Mouse (Mus musculus) right cerebral cortex, postnatal 25 days (tissue): Measurements from ENCODE around the gene Olfr1449.
"Not testable (repeated sequence)": the region's sequence is repeated elsewhere in the genome, so short reads cannot be mapped to it uniquely, and the experiment has no call there.

ENCODE experiments used
- DNase-seq: peaks from one replicate; pipeline ENCODE4 v3.0.0; 2022

The Olfr1449 gene

DNA sequence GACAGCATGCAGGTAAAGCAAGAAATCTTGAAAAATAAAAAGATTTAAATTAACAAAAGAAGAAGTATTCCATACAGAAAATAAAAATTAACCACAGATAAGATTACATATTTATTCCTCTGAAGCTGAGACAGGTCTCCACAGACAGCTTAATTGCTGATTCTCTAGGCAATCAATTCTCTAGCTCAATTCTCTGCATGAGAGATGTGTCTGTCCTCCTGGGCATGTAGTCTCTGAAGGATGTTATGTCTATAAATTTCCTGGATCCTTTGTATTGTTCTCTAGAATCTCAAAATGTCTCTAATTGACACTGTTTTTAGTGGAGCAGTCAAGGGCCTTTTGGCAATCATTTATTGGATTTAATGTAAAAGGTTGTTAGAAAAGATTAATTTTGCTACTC lies at the start of gene Olfr1449:
Gene Olfr1449 (plus strand): TSS at position 301 of the 400 bp plus-strand sequence.
- DNase-seq = no peak

DNA sequence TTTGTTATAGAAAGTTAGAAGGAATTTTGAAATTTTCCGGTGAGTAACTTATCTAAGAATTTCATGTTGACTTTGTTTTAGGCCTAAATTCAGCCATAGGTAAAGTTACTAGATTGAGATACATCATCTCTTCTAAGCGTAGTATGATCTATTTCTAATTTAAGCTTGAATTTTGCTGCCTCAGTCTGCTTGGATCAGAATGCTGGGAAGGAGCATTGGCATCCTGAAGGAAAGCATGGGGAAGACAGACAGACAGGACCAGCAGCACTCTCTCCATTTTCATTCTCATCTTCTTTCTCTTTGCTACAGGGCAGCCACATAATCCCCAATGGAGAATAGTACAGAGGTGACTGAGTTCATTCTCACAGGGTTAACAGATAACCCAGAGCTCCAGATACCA lies 47.1 kb upstream of the Olfr1449 start, which contains the start of gene Olfr1445:
Gene Olfr1445 (plus strand): TSS at position 301 of the 400 bp plus-strand sequence.
- DNase-seq = no peak

DNA sequence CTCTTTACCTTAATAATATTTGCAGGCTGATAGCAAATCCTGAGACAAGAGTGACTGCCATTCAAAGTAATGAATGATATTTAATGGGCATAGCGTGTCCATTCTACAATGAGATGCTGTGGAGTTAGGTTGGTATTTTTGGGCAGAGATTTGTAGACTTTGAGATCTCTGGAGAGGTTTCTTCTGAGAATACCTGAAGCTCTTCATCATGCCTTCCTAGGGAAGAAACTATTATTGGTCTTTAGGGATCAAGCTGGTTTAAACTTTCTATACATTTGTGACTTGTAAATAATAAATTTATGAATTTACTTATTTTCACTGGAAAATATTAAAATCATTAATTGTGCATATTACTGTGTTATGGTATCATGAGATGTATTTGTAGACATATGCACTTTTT lies 37.2 kb upstream of the Olfr1449 start, which contains the start of gene Olfr1446:
Gene Olfr1446 (minus strand): TSS at position 101 of the 400 bp plus-strand sequence.
- DNase-seq = no peak

DNA sequence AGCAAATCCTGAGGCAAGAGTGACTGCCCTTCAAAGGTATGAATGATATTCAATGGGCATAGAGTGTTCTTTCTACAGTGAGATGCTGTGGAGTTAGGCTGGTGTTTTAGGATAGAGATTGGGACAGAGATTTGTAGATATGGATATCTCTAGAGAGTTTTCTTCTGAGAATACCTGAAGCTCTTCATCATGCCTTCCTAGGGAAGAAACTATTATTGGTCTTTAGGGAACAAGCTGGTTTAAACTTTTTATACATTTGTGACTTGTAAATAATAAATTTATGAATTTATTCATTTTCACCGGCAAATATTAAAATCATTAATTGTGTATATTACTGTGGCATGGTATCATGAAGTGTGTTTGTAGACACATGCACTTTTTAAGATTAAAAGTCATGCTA lies 27.0 kb upstream of the Olfr1449 start, which contains the start of gene Olfr1447:
Gene Olfr1447 (minus strand): TSS at position 101 of the 400 bp plus-strand sequence.
- no peak for DNase-seq

DNA sequence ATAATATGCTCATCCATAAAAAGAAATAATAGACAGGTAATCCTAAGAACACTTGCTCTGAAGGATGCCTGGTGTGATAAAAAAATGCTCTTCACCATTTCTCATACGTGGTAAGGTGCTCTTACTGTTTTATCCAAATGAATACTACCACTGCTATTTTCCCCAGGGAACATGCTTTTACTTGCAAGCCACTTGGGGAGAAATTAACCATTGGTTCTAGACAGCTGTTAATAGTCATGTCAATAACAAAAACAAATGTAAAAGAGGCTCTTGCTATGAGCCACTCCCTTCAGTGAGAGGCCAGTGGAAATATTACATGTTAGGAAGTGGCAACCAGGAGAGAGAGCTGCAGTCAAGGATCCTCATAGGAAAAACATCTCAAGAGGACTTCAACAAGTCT lies 6.3 kb upstream of the Olfr1449 start, which contains the start of gene Olfr1448:
Gene Olfr1448 (minus strand): TSS at position 101 of the 400 bp plus-strand sequence.
- no peak for DNase-seq

DNA sequence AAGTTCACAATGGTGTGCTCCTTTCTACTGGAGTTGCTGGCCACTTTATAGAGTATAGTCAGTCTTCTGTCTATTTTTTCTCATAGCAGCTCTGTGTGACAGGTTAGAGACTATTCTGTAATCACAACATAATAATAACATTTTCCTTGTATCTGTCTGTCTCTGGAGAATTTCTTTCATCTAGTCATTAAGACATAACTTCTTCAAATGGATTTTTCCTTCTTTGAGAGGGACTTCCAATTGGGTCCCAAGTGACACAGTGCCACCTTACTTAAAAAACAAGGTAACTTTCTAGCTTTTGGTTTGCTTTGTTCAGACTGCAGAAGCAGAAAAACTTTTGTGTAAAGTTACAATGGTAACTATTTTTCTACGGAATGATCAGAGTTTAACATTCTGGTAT lies 19.3 kb downstream of the Olfr1449 start, which contains the start of gene Olfr1450:
Gene Olfr1450 (plus strand): TSS at position 301 of the 400 bp plus-strand sequence.
- DNase-seq = no peak

DNA sequence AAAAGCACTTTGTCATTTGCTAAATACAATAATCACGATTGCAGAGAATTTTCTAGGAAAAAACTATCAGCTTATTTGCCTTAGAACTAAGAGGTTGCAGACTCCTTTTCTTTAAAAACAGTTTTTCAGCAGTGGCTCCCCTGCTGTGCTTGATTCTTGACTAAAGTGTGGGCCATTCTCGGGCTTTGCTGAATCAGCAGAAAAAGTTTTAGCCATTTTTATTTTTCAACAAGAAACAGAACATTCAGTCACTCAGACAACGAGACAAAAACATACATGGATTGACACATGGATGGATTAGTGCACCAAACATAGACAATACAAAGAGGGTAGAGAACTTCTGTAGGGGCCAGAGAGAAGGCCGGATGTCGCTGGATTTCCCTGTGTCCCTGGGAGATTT lies 39.4 kb downstream of the Olfr1449 start:
- not testable (repeated sequence) for DNase-seq
